Mouse (Mus musculus) granulocyte monocyte progenitor cell, adult 5-6 weeks (primary cell): ENCODE data around the gene Tlk2. TPM values are rescaled to one million over a fixed set of nuclear protein-coding genes. Genes with fewer than 3 reads are reported as not detected.
"Not testable (repeated sequence)": the region's sequence is repeated elsewhere in the genome, so short reads cannot be mapped to it uniquely, and the experiment has no call there.

Experiments used
- ATAC-seq: replicated peaks from 2 replicates; pipeline ENCODE4 v1.8.0; 2016; ENCODE audit warnings: mild to moderate bottlenecking, moderate TSS enrichment, inconsistent platforms; ENCODE audit not compliant: poor library complexity, severe bottlenecking
- total RNA-seq, 2 experiments: library from RNA; stranded (forward) in 1 of 2; stranded (reverse) in 1 of 2; fragments of 200-712, 200-1000 nt in 1 of 2; fragments of >200 nt in 1 of 2; fragmentation: Nextera tagmentation in 1 of 2; gene quantifications; 2 replicates each; pipeline ENCODE4 v1.2.3; 2014 to 2017

The Tlk2 gene
- 41.2 and 62.9 TPM in 2 replicates for total RNA-seq (2014; fragmentation: Nextera tagmentation)
- 43.8 and 63.4 TPM in 2 replicates for total RNA-seq (2017)

GRCm38 (mm10) chr11:105178516-105178915 is at the start of gene Tlk2:
Tlk2 (plus strand) TSS chr11:105178807.
- ATAC-seq: no peak

DNA sequence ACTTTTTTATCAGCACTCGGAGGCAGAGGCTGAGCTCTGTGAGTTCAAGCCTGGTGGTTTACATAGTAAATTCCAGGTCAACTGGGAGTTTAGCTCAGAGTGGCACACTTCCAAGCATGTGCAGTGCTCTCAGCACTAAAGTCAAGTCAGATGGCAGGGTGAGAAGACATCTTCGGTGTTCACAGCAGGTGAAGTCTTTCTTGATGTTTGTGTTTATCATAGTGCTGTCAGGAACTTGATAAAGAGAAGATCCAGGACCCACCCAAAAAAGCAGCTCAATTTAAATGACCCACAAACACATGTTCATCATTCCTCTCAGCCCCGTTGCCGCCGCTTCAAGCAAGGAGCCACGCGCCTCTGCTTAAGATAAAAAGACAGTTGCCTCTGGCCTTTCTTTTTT is 42.9 kb upstream of the Tlk2 start:
- ATAC-seq: no peak

DNA sequence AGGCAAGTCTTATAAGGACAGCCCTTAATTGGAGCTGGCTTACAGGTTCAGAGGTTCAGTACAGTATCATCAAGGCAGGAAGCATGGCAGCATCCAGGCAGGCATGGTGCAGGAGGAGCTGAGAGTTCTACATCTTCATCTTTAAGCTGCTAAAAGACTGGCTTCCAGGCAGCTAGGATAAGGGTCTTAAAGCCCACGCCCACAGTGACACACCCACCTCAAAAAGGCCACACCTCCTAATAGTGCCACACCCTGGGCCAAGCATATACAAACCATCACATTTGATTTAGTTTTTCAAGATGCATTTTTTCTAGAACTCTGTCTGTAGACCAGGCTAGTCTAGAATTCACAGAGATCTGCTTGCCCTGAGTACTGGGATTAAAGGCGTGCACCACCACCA is 41.4 kb upstream of the Tlk2 start:
- ATAC-seq: not testable (repeated sequence)

DNA sequence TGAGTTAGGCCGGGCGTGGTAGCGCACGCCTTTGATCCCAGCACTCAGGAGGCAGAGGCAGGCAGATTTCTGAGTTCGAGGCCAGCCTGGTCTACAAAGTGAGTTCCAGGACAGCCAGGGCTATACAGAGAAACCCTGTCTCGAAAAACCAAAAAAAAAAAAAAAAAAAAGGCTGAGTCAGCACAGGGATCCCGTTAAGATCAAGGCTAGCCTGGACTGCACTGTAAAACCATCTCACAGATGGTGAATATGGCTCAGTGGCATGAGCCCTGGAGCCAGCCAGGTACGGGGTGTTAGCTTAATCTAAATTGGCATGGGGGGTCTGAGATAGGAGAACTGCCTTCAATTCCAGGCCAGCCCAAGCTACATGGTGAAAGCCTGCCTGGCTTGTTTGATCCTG is 38.1 kb upstream of the Tlk2 start:
- not testable (repeated sequence) for ATAC-seq

- ATAC-seq: no peak
Observed at GRCm38 (mm10) chr11:105141115-105141514, 37.5 kb upstream of the Tlk2 start.

- ATAC-seq: no peak
Observed at GRCm38 (mm10) chr11:105143564-105143963, 35.0 kb upstream of the Tlk2 start.

DNA sequence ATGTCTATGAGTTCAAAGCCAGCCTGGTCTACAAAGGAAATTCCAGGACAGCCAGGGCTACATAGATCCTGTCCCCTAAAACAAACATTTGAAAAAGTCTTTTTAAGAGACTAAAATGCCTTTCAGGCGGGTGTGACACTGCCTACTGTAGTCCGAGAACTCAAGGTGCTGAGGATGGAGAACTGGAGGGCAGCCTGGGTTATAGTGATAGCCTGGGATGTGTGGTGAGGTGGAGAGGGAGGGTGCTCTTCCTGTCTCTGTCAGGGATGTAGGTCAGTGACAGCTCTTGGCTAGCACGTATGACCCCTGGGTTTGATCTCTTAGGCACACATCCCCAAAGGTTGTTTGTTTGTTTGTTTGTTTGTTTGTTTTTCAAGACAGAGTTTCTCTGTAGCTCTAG is 34.5 kb upstream of the Tlk2 start:
- no peak for ATAC-seq

- ATAC-seq: no peak
Observed at GRCm38 (mm10) chr11:105144508-105145210, 33.9 kb upstream of the Tlk2 start.

- ATAC-seq: peak; percentile 48
Observed at GRCm38 (mm10) chr11:105145211-105145610, 33.4 kb upstream of the Tlk2 start.

DNA sequence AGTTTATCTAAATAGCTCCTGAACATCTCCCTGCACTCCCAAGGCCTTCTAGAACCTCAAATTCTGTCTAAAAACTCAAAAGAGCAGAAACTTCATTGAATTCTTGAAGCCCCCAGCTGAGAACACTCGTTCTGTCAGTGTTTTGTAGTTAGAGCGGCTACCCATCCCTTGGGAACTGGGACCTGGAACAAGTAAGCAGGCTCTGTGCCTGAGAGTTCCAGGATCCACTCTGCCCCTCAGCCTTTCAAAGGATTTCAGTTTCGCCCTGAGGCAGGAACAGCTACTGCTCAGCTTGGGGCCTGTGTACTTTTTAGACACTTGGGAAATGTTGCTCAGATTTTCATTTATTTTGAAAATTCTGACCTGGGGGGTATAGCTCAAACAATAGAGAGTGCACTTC is 32.0 kb upstream of the Tlk2 start, which contains the start of gene Gm10842:
Gene Gm10842 (plus strand): TSS at position 301 of the 400 bp plus-strand sequence.
- ATAC-seq: no peak

- ATAC-seq: no peak
Observed at GRCm38 (mm10) chr11:105149353-105149752, 29.3 kb upstream of the Tlk2 start.

DNA sequence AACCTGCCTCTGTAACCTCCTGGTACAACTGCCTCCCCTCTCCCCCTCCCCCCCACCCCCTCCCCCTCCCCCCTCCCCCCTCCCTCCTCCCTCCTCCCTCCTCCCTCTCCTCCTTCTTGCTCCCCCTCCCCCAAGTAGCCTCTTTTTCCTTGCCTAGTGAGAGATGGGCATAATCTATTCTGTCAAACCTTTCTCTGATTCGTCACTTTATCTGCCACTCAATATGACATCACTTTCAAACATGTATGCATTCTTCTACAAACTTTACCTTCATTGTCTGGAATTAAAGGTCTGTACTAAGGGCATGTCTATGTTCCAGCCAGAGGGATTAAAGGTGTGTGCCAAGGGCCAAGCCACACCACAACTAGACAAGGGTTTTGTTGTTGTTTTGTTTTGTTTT is 28.8 kb upstream of the Tlk2 start:
- no peak for ATAC-seq

DNA sequence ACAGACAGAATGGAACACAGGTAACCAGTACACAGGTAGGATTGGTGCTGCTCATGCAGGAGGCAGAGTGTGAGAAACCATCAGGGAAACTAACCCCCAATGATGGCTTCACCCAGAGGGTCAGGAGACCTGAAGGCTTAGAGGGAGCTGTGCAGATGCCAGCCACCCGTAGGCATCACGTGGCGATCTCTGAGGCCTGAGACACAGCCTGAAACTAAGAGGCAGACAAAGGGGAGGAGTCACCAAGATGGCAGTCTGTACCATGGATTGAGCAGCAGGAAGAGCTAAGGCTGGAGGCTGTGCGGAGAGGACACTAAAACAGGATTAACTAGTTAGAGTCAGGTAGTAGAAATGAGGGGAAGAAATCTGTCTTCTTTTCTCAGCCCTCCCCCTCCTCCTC is 27.9 kb upstream of the Tlk2 start:
- peak; percentile 23; the same call in 1 of the 2 replicates for ATAC-seq

GRCm38 (mm10) chr11:105151226-105152016 is 27.2 kb upstream of the Tlk2 start:
- peak; percentile 34 for ATAC-seq

DNA sequence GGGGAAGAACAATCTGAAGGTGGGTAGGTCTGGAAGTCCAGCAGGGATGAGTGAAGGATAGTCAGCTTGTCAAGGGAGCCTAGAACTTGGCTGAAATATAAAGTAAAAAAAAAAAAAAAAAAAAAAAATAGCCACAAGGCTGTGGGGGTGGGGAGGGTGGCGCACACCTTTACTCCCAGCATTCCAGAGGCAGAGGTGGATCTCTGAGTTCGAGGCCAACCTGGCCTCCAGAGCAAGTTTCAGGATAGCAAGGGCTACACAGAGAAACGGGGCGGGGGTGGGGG is 26.6 kb upstream of the Tlk2 start:
- ATAC-seq: no peak

DNA sequence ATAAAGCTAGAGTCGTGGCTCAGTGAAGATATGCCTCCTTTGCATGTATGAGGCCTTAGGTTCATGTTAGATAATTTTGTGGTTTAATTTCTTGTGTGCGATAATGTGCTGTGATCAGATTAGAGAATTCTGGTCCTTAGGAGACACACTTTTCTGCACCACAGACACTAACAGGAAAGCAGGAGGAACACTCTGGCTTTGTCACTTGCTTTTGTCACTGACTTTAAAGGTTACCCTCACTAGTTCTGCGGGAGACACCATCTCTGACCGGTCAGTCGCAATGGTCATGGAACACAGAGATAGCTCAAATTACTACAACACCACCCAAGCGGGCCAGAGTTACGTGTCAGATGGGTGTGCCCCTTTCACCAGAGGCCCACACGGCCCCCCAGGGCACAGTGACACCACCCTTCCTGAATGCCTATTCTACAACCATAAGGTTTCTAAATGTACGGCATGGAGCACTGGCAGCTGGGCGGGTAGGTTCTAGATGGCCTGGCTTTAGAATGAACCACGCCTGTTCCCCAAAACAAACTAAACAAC is 26.2 kb upstream of the Tlk2 start:
- ATAC-seq: no peak

DNA sequence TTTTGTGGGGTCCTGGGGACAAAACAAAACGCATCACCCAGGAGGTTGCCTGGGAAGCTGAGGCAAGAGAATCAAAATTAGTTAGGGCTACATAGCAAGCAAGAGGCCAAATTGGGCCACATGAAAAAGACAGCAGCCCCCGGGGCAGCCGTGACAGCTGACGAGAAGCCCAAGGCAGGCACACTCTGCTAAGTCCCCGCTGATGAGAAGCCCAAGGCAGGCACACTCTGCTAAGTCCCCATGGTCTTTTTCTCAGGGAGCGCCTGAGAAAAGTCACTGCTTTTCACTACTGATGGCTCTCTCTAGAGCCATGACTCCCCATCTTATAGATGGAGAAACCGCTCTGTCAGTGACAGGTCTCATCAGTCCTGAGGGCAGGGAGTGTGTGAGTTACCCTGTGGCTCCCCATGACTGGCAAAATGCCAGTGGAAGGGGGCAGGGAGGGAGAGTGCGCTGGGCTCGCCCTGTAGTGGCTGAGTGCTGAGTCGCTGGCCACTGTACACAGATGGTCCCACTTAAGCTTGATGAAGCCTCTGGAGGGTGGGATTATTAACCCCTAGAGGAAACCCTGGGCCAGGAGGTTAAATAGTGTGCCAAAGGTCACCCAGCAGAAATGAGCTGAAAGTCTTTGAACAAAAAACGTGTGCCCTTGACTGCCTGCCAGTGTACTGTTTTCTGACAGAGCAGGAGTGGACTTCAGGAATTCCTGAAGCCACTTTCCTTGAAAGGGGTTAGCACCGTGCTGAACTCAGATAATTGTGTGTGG is 25.4 kb upstream of the Tlk2 start:
- ATAC-seq: no peak

GRCm38 (mm10) chr11:105155915-105156314 is 22.7 kb upstream of the Tlk2 start:
- no peak for ATAC-seq

- no peak for ATAC-seq
Observed at GRCm38 (mm10) chr11:105156748-105157267, 21.8 kb upstream of the Tlk2 start.

GRCm38 (mm10) chr11:105158047-105158446 is 20.6 kb upstream of the Tlk2 start:
- no peak for ATAC-seq
